Mouse (Mus musculus): Measurements from ENCODE around the gene Arhgap20.

Gene Arhgap20

DNA sequence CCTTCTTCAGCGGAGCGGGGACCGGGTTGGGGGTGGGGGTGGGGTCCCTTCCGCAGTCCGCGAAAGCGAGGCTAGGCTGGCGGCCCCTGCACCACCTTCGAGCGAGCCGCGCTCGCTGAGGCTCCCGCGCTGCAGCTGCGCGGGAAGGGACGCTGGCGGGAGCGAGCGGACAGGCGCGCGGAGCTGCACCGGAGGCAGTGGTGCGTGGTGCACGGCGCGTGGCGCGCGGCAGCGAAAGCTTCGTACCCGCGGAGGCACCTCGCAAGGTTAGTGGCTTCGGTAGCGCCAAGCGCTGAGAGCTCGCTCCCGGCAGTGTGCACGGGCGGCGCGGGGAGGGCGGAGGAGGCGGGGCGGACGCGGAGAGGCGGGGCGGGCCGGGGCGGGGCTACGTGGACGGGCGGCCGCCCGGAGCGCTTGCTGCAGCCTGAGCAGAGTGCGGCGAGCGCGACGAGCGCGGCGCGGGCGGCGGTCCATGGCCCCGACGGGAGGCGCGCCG, at the start of gene Arhgap20:
Gene Arhgap20, plus strand, starts transcription at position 417 of the 496 bp plus-strand sequence.
- in situ Hi-C loops (cut with MboI): no loop called here

DNA sequence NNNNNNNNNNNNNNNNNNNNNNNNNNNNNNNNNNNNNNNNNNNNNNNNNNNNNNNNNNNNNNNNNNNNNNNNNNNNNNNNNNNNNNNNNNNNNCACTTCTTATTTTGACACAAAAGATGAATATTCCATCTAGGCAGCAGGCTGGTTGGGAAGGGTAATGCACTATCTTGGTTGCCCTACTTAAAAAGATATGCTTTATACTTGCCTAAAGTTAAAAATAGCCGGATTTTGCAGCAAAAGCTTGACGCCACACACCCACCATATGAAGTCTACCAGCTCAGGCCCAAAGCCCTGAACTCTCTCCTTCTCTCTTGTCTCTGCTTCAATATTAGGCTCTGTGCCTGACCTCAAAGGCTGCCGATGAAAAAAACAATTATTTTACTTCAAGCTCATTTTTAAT, 46.3 kb upstream of the Arhgap20 start:
- in situ Hi-C loops (cut with MboI): no loop called here

DNA sequence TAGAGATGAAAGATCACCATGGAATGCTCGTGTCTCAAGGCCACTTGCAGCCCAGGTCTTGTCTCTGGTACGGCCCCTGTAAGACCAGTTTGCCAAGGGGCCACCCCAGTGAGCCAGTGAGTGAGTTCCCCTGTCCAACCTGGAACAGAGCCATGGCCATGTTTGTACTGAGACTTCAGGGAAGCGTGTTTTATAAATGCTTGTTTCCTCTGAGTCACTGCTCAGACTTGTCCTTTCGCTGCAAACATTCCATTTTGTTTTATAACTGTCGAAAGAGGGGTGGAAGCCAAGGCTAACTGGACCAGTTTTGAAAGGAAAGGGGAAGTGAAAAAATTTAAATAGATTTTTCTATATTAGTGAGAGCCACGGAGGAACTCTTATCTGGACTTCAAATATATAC, 37.2 kb upstream of the Arhgap20 start:
- in situ Hi-C loops (cut with MboI): no loop called here

DNA sequence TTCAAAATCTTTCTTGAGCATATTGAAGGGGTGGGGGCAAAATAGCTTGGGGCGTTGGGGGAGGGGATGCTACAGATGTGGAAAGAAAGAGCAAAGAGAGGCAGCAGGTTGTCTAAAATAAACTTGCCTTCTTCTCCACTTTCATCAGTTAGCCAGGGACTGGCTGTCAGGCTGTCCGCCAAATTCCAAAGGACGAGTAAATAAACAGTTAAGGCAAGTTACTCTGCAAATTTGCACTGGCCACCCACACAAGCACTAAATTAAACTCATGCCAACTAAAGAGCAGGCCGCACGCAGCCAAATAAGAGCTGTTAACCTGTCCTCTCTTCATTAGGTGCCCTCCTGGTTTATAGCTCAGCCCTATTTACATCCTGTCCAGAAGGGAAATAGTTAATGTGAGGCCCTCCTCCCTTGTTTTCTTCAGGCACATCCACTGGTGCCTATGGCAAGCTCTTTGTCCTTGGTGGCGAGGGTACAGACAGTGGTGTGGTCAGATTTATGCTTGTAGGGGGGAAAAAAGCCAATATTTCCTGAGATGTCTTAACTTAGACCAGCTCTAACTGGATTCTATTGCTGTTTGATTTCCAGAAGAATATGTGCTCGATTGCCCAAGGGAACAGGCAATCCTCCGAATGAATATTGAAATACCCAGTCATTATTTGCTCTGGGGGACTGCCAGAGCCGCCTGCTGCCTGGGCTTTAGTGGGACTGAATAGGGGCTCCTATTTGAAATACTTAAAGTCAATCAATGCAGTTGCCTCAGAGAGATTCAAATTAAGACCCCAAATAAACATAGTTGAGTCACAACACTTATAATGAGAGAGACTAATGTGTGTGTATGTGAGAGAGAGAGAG, 29.7 kb upstream of the Arhgap20 start:
- in situ Hi-C loops (cut with MboI): no loop called here

DNA sequence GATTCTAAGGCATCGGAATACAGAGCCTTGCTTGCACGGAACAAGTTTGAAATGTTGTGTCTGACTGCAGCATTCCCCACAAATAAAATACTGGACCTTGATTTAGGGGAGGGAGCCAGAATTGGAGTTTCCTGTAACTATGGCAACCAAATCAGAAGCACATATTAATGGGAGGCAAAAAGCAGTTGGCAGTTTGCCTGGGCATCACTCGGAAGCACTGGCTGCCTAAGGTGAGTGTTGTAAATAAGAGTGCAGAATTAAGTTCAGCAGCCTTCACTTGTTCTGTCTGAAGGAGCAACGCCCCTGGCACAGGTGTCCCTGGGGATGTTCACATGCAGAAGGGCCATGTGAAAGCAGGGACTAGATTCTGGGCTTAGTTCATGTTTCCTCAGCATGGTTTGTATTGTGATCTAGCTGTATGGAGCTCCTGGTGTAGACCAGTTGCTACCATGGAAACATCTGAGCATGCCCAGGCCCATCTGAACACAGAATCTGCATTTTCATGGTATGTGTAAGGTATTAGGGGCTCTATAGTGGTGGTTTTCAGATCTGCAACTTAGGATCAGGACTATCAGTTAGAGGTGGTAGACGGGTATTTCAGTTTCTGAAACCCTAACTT, 28.3 kb upstream of the Arhgap20 start:
- in situ Hi-C loops (cut with MboI): no loop called here

DNA sequence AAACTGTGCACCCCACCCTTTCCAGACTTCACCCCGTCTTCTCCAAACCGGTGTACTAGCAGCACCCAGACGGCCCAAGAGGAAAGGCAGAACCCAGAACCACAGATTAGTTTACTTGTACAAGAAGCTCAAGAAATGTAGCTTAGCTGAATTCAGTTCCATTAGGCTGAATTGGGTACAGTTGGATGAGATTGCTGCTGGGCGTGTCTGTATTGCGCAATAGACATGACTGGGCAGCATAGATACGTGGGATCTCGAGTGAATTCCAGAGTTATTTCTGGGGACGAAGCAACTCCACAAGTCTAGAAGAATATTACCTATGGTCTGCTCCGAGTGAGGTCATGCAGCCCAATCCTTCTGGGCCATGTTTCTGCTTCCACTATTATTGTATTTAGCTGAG, 26.8 kb upstream of the Arhgap20 start:
- in situ Hi-C loops (cut with MboI): no loop called here

DNA sequence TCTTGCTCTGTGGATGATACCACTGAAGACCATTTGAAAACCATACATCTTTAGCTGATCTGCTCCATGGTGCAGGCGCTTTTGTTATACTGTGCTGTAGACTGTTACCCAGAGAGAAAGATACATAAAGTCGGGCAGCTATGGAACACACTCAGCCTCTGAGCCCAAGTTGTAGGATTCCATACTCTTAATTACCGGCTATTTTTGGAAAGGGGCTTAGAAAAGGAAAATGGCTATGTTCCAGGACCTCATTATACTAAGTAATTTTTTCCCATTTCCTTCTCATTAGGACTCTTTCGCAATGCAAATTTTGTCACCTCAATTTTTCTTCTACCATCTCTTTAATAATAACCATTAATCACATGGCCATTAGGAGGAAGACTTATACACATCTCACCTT, 25.3 kb upstream of the Arhgap20 start:
- in situ Hi-C loops (cut with MboI): no loop called here

DNA sequence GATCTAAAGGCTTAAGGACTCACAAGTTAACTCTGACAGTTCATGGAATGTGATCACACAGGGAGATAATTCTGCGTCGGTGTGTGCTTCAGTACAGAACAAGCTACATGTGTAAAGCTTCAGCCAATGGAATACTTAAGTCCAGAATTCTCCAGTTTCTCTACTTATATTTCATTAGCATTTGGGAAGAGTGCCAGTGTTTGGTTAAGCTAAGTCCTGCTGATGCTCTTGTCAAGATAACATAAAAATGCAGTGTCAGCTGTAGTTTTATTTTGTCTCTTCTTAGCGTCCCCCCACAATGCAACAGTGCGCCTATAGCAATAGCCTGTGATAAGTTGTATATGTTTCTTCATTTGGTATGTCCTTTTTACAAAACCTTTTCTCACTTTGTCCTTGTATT, 15.0 kb upstream of the Arhgap20 start:
- in situ Hi-C loops (cut with MboI): no loop called here

DNA sequence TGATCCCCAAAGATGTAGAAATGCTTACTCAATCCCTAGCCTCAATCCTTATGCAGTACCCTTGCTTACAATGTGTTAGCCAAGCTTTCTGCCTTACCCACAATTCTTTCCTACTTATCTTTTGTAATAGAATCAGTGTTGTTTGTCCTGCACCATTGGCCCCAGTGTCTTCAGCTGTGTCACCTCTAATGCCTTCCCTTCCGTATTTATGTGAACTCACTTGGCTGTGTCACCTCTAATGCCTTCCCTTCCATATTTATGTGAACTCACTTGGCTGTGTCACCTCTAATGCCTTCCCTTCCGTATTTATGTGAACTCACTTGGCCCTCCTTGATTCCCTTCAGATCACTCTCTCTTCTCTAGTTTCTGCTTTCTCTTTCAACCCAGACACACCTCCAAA, 4.1 kb upstream of the Arhgap20 start:
- in situ Hi-C loops (cut with MboI): no loop called here

DNA sequence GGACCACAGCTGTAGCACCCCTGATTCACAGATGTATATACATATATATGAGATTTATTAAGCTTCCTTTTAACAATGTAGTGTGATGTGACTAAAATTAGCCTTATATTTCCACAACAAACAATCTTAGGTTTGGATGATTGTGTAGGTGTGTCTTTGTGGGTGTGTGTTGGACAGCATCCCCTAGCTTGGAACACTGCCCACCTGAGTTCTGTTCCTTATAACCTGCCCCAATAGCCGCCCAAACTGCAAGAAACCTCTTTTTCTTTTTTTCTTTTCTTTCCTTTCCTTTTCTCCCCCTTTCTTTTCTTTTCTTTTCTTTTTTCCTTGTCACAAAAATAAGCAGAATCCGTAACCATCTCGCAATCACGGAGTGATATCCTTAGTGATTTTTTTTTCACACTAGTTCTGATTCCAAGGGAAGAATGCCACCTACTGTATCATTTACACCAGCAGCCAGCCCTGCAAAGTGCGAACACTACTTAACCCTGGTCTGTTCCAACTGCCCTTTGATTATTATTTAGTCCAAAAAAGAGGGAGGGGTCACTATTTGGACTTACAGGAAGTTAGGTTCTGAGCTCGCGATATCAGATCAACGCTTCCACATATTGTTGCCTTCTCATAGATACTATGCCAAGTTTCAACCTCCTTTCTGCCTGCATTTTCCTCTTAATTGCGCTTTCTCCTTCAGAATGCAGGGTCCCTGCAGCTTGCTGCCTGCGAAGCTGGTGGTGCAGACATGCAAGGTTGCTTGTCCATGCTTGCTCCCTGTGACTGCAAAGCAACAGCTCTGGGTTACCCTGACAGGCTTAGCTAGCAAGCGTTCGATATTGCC, 879 bp upstream of the Arhgap20 start:
- in situ Hi-C loops (cut with MboI): no loop called here

DNA sequence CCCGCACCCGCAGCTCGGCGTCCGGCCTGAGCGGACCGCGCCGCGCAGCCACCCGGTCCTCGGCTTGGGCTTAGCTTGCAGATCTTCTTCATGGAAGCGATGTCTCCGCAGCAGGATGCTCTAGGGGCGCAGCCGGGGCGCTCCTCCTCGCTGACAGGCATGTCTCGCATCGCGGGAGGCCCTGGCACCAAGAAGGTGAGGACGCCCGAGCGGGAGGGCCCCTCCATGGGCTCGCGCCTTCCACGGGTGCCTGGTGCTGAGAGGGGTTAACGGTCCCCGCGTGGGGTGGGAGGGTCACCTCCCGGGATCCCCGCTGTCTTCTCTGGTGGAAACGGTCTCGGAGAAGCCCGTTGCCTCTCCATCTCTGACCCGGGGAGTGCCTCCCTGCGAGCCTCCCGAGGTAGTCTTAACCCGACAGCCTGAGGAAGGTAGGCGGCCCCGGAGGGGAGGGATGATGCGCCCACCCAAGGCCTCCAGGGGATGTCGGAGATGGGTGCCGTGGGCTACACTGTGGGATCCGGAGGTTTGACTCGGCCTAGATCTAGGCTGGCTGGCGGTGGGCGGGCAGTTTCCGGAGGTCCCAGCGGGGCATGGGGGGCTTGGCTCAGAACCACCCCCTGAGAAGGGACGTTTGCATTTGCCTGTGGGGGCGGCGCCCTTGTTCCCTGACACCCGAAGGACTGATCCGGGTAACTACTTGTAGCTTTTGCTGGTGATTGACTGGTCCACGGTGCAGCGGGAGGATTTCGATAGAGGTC, 459 bp downstream of the Arhgap20 start:
- in situ Hi-C loops (cut with MboI): no loop called here

DNA sequence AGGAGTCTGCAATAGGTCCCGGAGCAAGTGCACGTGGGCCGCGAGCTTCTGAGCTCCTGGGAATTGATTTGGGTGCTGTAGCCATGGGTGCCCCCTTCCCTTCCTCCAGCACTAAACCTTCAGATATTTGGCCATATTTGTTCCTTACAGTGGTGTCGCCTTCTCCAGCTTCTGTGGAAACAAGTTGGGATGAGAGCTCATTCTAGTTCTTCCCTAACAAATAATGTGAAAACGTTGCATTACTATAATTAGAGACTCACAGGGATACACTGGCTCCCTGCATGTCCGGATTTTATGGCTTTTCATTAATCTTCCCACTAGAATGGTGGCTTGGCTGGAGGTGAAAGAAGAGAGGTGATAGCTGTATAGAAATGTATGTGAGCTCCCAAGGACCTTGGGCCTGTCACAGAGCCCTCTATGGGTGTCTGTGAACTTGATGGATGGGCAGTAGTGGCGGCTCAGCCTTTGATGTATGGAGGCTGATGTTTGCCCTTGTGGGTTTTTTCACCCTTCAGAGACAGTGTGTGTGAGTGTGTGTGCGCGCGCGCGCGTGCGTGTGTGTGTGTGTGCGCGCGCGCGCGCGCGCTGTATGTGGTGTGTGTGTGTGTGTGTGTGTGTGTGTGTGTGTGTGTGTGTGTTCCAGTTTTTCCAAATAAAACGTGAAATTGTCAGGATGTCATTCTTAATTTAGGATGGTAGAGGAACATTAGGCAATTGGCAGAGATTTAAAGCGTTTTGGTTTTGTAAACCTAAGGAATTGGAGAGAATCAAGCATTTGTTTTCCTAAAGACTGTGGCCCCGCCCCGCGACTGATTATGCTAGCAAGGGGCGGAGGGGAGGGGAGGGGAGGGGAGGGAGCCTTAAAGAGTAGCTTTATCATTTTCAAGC, 1.3 kb downstream of the Arhgap20 start:
- in situ Hi-C loops (cut with MboI): no loop called here

DNA sequence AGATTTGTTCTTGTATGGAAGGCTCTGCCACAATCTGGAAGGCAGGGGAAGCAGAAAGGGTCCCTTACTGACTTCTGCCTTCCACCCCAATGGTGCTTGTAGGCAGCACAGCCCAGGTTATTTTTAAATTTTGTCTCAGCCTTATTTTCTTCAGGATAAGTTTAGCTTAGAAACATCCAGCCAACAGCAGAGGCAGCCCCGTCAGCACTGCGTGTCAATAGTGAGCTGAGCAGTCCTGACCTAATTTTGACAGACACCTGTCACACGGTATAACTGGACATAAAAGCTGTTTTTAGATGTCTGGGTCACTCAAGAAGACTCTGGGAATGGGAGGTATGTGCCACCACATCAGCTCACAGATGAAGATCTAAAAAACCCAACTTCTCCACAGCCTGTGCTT, 9.1 kb downstream of the Arhgap20 start:
- in situ Hi-C loops (cut with MboI): no loop called here

DNA sequence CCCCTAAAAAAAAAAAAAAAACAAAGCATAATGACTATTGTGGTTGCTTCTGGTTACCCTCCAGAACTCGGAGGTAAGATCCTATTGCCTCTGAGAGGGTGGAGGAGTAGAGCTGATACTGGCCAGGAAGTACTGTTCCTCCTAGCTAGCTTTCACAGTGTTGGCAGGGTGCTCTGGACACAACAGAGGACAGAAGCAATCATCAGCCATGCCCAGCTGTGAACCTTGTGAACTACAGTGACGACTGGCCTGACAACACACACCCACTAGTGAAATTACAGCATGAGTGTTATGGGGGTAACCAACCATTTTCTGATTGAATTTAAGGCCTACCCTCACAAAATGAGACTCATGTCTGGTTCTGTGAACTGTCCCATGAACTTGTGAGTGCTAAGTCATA, 11.3 kb downstream of the Arhgap20 start:
- in situ Hi-C loops (cut with MboI): no loop called here

DNA sequence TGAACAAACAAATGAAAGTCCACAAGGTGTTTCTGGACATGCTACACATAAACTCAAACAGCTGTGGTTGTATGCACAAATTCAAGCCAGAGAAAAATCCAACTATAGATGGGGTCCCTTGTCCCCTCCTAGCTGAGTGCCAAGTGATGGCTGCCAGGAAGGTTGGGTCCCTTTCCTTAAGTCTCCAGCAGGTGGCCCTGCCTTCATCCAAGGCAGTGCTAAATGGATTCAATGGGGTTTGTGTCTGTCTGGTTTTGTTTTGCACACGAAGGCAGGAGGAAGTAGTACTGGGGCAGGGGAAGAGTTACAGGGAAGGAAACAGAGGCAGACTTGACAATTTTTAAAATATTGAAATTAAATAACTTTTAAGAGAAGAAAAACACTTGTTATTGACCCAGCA, 12.0 kb downstream of the Arhgap20 start:
- in situ Hi-C loops (cut with MboI): no loop called here

DNA sequence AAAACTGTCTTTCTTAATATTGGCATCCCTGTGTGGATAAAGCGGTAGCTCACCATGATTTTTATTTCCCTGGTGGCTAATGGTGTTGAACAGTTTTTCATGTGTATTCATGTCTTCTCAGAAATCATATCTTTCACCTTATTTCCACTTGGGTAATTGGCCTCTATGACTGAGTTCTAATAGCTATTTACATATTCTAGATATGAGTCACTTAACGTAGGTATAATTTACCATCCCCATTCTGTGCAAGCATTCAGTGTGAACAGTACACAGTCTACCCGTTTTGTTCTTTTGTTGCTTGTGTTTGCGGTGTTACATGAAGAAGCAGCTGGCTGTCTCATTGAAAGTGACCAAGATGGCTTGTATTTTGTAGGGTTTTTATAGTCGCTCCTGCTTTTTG, 14.1 kb downstream of the Arhgap20 start:
- in situ Hi-C loops (cut with MboI): no loop called here

DNA sequence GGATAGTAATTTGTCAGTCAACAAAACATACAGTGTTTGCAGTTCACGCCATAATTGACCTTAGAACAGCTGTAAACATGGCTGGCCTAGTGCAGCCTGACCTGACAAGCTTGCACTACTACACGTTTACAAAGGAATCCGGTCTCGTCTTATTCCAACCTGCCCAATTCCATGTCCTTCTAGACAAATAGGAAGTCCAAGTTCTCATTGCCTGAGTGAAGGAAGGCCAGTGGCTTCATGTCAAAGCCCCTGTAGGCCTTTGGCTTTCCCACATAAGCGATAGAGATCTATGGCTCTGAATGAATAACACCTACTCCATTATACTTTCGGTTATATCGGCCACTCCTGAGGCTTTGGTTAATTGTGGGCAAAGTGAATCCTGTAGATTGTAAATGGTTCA, 16.0 kb downstream of the Arhgap20 start:
- in situ Hi-C loops (cut with MboI): no loop called here

DNA sequence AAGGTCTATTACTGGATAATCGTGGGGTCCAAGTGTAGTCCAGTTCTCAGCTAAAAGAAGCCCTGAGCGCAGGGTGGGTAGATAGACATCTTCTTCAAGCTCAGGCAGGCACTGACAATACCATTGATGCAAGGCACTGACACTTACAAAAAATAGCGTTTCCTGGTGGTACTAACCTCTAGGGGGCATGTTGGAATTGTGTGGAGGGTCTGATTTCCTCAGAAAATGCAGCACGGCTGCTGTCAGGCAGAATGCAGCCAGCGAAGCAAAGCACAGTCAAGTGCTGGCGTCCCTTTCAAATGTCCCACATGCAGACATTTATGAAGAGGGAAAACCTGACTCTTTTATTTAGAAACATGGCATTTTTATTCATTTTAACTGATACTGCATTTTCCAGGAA, 22.2 kb downstream of the Arhgap20 start:
- in situ Hi-C loops (cut with MboI): no loop called here

DNA sequence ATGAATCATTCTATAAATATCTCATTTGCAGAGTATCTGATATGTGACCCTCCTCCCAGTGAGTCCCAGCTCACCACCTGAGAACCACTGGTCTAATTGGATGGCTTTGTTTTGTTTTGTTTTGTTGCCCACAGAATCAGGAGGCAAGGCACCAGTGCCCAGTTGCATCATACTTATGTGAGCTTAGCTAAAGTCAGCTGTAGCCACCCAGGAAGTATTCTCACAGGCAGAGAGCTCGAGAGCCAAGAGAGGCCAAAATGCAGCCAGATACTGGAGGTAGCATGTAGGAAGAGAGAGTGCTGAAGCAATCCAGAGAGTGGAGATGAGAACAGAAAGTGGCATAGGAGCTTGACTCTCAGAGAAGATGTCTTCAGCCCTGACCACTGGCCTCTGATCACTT, 23.3 kb downstream of the Arhgap20 start:
- in situ Hi-C loops (cut with MboI): no loop called here

DNA sequence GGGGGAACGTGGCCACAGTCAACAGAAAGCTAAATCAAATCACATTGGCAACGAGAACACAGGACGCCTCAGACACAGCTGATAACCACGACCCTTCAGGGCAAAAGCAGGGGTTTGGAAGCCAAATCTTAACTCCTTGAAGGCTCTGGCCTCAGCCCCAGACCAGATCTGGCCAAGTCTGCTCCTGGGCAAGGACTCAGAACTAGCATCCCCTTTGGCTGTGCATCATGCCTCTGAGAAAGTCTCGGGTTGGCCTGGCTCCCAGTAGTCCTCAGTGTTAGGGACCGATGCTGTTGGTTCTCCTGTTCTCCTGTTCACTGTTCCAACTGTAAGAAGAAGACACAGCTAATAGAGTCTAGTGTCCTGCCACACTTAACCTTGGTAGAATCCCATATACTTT, 30.1 kb downstream of the Arhgap20 start:
- in situ Hi-C loops (cut with MboI): no loop called here

DNA sequence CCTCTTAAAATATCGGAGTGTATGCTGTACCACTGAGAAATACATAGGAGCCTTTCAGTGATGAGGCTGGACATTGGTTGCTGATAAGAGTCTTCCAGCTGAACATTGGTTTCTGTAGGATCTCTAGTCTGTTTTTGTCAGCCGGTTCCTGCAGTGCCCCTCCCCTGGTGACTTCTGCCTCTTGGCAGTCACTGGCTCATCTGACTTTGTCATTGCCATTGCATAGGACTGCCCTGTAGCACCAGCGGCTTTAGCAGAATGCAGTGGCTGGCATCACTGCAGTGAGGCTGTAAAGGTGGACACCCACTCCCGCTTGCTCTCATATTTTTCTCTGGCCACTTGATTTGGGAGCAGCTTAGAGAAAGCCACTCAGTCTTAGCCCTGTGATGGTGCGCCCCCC, 33.1 kb downstream of the Arhgap20 start:
- in situ Hi-C loops (cut with MboI): no loop called here

All from mature B cell (primary cell).